ENCODE assay signal across 14 mouse cellular contexts in the genomic region with DNA sequence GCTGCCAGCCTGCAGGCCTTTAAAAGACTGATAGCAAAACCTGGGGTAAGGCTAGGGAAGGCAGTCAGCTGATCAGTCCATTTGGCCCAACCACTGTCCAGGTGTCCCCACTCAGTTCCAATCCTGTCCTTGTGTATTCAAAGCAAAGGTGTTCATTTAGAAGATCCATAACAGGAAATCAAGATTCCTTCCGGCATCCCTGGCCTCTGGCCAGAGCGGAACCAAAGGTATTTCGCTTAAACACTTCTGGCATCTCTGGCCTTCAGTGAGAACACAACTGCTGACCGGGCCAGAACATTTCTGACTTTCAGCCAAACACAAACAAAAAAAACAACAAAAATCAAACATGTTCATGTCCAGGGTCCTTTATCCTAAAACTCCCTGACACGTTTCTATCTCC.
DNase-seq lines count a peak whose midpoint lies in the region; ATAC-seq and TF ChIP-seq lines count a peak whose summit lies in the region.
"Had no signal": no experiment of that assay in that cellular context is flagged by ENCODE, and none has a peak within 500 bp of the region (broad histone marks: within the 10 kb centered on the region; RNA-seq: fewer than 3 reads in every experiment).

No protein-coding gene starts in this region.

- no peak overlapping the region for H3K9ac ChIP-seq in kidney, embryonic 14.5 days (ENCODE audit: low read depth, low read length)
- no peak overlapping the region for H3K9ac ChIP-seq in hindbrain, embryonic 11.5 days (ENCODE audit: low read depth, low read length)
- H3K9ac ChIP-seq: embryonic facial prominence, embryonic 12.5 days; liver, embryonic 13.5 days had no signal

- H3K27me3 ChIP-seq in kidney, embryonic 14.5 days (ENCODE audit: control insufficient read depth, insufficient read depth, low read length): no peaks in the 10 kb centered on the region
- H3K27me3 ChIP-seq in hindbrain, embryonic 11.5 days (ENCODE audit: control insufficient read depth, insufficient read depth, low read length): no peaks in the 10 kb centered on the region
- H3K27me3 ChIP-seq: embryonic facial prominence, embryonic 12.5 days; liver, embryonic 13.5 days had no signal

- WGBS in kidney, embryonic 14.5 days: 79% methylated on average over 5 of the region's 5 CpGs
- 33% methylated on average over 5 of the region's 5 CpGs for WGBS in lung, adult 2 months
- WGBS in hindbrain, embryonic 11.5 days: 90% methylated on average over 5 of the region's 5 CpGs

- H3K4me1 ChIP-seq in kidney, embryonic 14.5 days (ENCODE audit: control insufficient read depth, insufficient read depth, low read length): peaks cover 7% of the 10 kb centered on the region; the same call in 1 of the 2 replicates
- H3K4me1 ChIP-seq in lung, adult 2 months (ENCODE audit: control insufficient read depth, insufficient read depth, low read length): peaks cover 8% of the 10 kb centered on the region; the same call in 1 of the 2 replicates
- no peaks in the 10 kb centered on the region for H3K4me1 ChIP-seq in hindbrain, embryonic 11.5 days (replicated peaks; ENCODE audit: control insufficient read depth, insufficient read depth, low read length)
- H3K4me1 ChIP-seq: liver, embryonic 13.5 days had no signal

- H3K36me3 ChIP-seq in kidney, embryonic 14.5 days (ENCODE audit: control insufficient read depth, insufficient read depth, low read length): no peaks in the 10 kb centered on the region
- H3K36me3 ChIP-seq in hindbrain, embryonic 11.5 days (ENCODE audit: control insufficient read depth, insufficient read depth, low read length): no peaks in the 10 kb centered on the region
- H3K36me3 ChIP-seq: embryonic facial prominence, embryonic 12.5 days; forebrain, embryonic 10.5 days; liver, embryonic 13.5 days; midbrain, embryonic 10.5 days had no signal

- peak; percentile 4 for DNase-seq in kidney, adult 8-10 months
- peak; percentile 26 for DNase-seq in lung, postnatal 36 days
- DNase-seq in lung, adult 2 months: no peak
- DNase-seq in heart, adult 9 months (ENCODE audit: low spot score in 2 of 2): peak; percentile 59 to 69
- DNase-seq in left cerebral cortex, adult 8-10 months (ENCODE audit: low spot score in 2 of 2): no peak
- no peak for DNase-seq in hindbrain, embryonic 11.5 days (ENCODE audit: low spot score)
- DNase-seq: cerebellum, postnatal 25 days; liver, embryonic 13.5 days; thymus, postnatal 14 days had no signal

- no peaks in the 10 kb centered on the region for H3K9me3 ChIP-seq in kidney, embryonic 14.5 days (ENCODE audit: control insufficient read depth, low read length)
- H3K9me3 ChIP-seq in hindbrain, embryonic 11.5 days (ENCODE audit: control insufficient read depth, low read length): no peaks in the 10 kb centered on the region
- H3K9me3 ChIP-seq: embryonic facial prominence, embryonic 12.5 days; forebrain, embryonic 10.5 days; liver, embryonic 13.5 days; midbrain, embryonic 10.5 days had no signal

- no peak overlapping the region for H3K27ac ChIP-seq in kidney, embryonic 14.5 days (ENCODE audit: low read depth, low read length)
- H3K27ac ChIP-seq in hindbrain, embryonic 11.5 days (ENCODE audit: low read depth, low read length): no peak overlapping the region
- H3K27ac ChIP-seq: embryonic facial prominence, embryonic 12.5 days; forebrain, embryonic 10.5 days; liver, embryonic 13.5 days; midbrain, embryonic 10.5 days had no signal

- no peak overlapping the region for H3K4me2 ChIP-seq in kidney, embryonic 14.5 days (replicated peaks; ENCODE audit: low read depth, low read length)
- no peak overlapping the region for H3K4me2 ChIP-seq in hindbrain, embryonic 11.5 days (replicated peaks; ENCODE audit: low read depth, low read length)
- H3K4me2 ChIP-seq: embryonic facial prominence, embryonic 12.5 days; liver, embryonic 13.5 days had no signal

- TF ChIP-seq POLR2A in lung, adult 2 months (IDR thresholded peaks at IDR 0.05; ENCODE audit: borderline replicate concordance, extremely low read depth, low read depth, low read length): no peak

- no peak for TF ChIP-seq CTCF in lung, adult 2 months (IDR thresholded peaks at IDR 0.05; ENCODE audit: insufficient read depth, low read length)

- H3K4me3 ChIP-seq in kidney, embryonic 14.5 days (ENCODE audit: low read length): no peak overlapping the region
- H3K4me3 ChIP-seq in lung, adult 2 months (replicated peaks; ENCODE audit: extremely low read depth, low read depth, low read length): no peak overlapping the region
- no peak overlapping the region for H3K4me3 ChIP-seq in hindbrain, embryonic 11.5 days (ENCODE audit: low read depth, low read length)
- H3K4me3 ChIP-seq: embryonic facial prominence, embryonic 12.5 days; forebrain, embryonic 10.5 days; liver, embryonic 13.5 days; midbrain, embryonic 10.5 days had no signal

- ATAC-seq in kidney, embryonic 14.5 days (ENCODE audit: low FRiP score, low TSS enrichment): no peak
- ATAC-seq in hindbrain, embryonic 11.5 days (ENCODE audit: low FRiP score): no peak
- ATAC-seq: CD4-positive, CD25-positive, alpha-beta regulatory T cell, adult 4 months had no signal

Comparison
In these comparisons a context has a peak if more than half of its experiments do, and no peak if none do; other contexts are left out.
1. DNase-seq: peak in kidney, adult 8-10 months (2 of 2), lung, postnatal 36 days (single experiment) and heart, adult 9 months (2 of 2); none in lung, adult 2 months (single experiment), left cerebral cortex, adult 8-10 months (0 of 2) and hindbrain, embryonic 11.5 days (single experiment).